Mouse (Mus musculus) limb, embryonic 14.5 days (tissue): Measurements from ENCODE around the gene Slc11a2. TPM values are rescaled to one million over a fixed set of nuclear protein-coding genes. Genes with fewer than 3 reads are reported as not detected.

Source experiments
- ATAC-seq: fragments of 200-750 bp; cut with Nextera tagmentation; 2 replicates; pipeline ENCODE4 v1.8.0; 2017; ENCODE audit warnings: low read depth, moderate number of reproducible peaks, moderate TSS enrichment; ENCODE audit not compliant: low FRiP score
- DNase-seq: peaks from one replicate; pipeline ENCODE4 v3.0.0-alpha.2; 2015; ENCODE audit warnings: low spot score
- H3K27ac ChIP-seq: fragments of 300-500 bp; sonication (generic); replicated peaks from 2 replicates; pipeline ENCODE4 v1.5.1; 2014; ENCODE audit warnings: low read depth, mild to moderate bottlenecking, low read length, moderate library complexity, mixed read lengths
- H3K27me3 ChIP-seq: fragments of 300-500 bp; sonication (generic); 2 replicates; pipeline ENCODE4 v1.6.1; 2014; ENCODE audit warnings: low read length, mixed read lengths; ENCODE audit not compliant: control insufficient read depth, insufficient read depth
- H3K36me3 ChIP-seq: fragments of 300-500 bp; sonication (generic); 2 replicates; pipeline ENCODE4 v1.6.1; 2014; ENCODE audit warnings: mild to moderate bottlenecking, low read length, moderate library complexity, mixed read lengths; ENCODE audit not compliant: control insufficient read depth, insufficient read depth
- H3K4me1 ChIP-seq: fragments of 300-500 bp; sonication (generic); 2 replicates; pipeline ENCODE4 v1.6.1; 2014; ENCODE audit warnings: antibody characterized with exemption, low read length, mixed read lengths; ENCODE audit not compliant: control insufficient read depth, insufficient read depth
- H3K4me2 ChIP-seq: fragments of 300-500 bp; sonication (generic); replicated peaks from 2 replicates; pipeline ENCODE4 v1.6.1; 2014; ENCODE audit warnings: low read depth, mild to moderate bottlenecking, low read length, moderate library complexity; ENCODE audit not compliant: severe bottlenecking
- H3K4me3 ChIP-seq: fragments of 300-500 bp; sonication (generic); replicated peaks from 2 replicates; pipeline ENCODE4 v1.5.1; 2014; ENCODE audit warnings: low read length
- H3K9ac ChIP-seq: fragments of 300-500 bp; sonication (generic); 2 replicates; pipeline ENCODE4 v1.6.1; 2014; ENCODE audit warnings: mild to moderate bottlenecking, low read depth, low read length, moderate library complexity; ENCODE audit not compliant: severe bottlenecking
- H3K9me3 ChIP-seq: fragments of 300-500 bp; sonication (generic); 2 replicates; pipeline ENCODE4 v1.6.1; 2016; ENCODE audit warnings: low read length; ENCODE audit not compliant: control insufficient read depth
- POLR2A ChIP-seq: fragments of 200-500 bp; IDR thresholded peaks from 2 replicates; pipeline ENCODE4 v1.8.0; 2012; ENCODE audit warnings: inconsistent platforms, mild to moderate bottlenecking, moderate library complexity, borderline replicate concordance; ENCODE audit not compliant: insufficient read depth, insufficient read length; ENCODE audit errors: extremely low read depth
- WGBS: fragments of 180-500 bp; shearing (Covaris S2); extraction: QIAGEN DNeasy Blood & Tissue Kit; methylation state at CpG from one replicate; pipeline ENCODE4 v1.1.7; 2014; 5-methylcytosine and 5-hydroxymethylcytosine counted together
- polyA plus RNA-seq, 2 experiments: library from polyadenylated mRNA; depleted of rRNA in 1 of 2; stranded (reverse) in 1 of 2; unstranded in 1 of 2; fragments of >200 nt; fragmentation: Nextera tagmentation in 1 of 2; extraction: Ambion mirVana in 1 of 2; gene quantifications; 2 replicates each; pipeline versions ENCODE4 v1.2.1 to v1.2.3; 2012 to 2014

The Slc11a2 gene
- polyA plus RNA-seq, 2 experiments: 20.4 to 30.3 TPM

GRCm38 (mm10) chr15:100403318-100404000 lies 21.4 kb downstream of the Slc11a2 start:
- ATAC-seq (no peak), DNase-seq (no peak)
- WGBS: 96% methylated on average over 16 of the region's 16 CpGs
- Histone ChIP-seq H3K27ac (no peak overlapping the region), H3K9ac (no peak overlapping the region), H3K27me3 (no peaks in the 10 kb centered on the region), H3K36me3 (peaks cover 86% of the 10 kb centered on the region), H3K4me1 (no peaks in the 10 kb centered on the region), H3K4me3 (no peak overlapping the region), H3K4me2 (no peak overlapping the region), H3K9me3 (no peaks in the 10 kb centered on the region)
- no peak for TF ChIP-seq POLR2A

- Histone ChIP-seq H3K27me3 (no peaks in the 10 kb centered on the region), H3K9me3 (no peaks in the 10 kb centered on the region), H3K27ac (no peak overlapping the region), H3K36me3 (peaks cover 87% of the 10 kb centered on the region), H3K9ac (no peak overlapping the region), H3K4me2 (no peak overlapping the region), H3K4me3 (no peak overlapping the region), H3K4me1 (no peaks in the 10 kb centered on the region)
- DNase-seq (no peak), ATAC-seq (no peak)
- TF ChIP-seq POLR2A: no peak
- WGBS: 76% methylated on average over 4 of the region's 4 CpGs
Observed at GRCm38 (mm10) chr15:100402798-100403197, 22.1 kb downstream of the Slc11a2 start.

GRCm38 (mm10) chr15:100402347-100402746 lies 22.5 kb downstream of the Slc11a2 start:
- DNase-seq (no peak), ATAC-seq (no peak)
- Histone ChIP-seq H3K4me2 (no peak overlapping the region), H3K4me1 (no peaks in the 10 kb centered on the region), H3K9ac (no peak overlapping the region), H3K9me3 (no peaks in the 10 kb centered on the region), H3K27me3 (no peaks in the 10 kb centered on the region), H3K27ac (no peak overlapping the region), H3K36me3 (peaks cover 87% of the 10 kb centered on the region), H3K4me3 (no peak overlapping the region)
- no peak for TF ChIP-seq POLR2A
- 92% methylated on average over 14 of the region's 14 CpGs for WGBS

- TF ChIP-seq POLR2A: no peak
- no peak for ATAC-seq
- no peak overlapping the region for H3K4me2 ChIP-seq
- no peak overlapping the region for H3K9ac ChIP-seq
- no peaks in the 10 kb centered on the region for H3K9me3 ChIP-seq
- no peaks in the 10 kb centered on the region for H3K27me3 ChIP-seq
- H3K4me1 ChIP-seq: no peaks in the 10 kb centered on the region
- no peak for DNase-seq
- H3K27ac ChIP-seq: no peak overlapping the region
- WGBS: 87% methylated on average over 4 of the region's 4 CpGs
- peaks cover 89% of the 10 kb centered on the region for H3K36me3 ChIP-seq
- H3K4me3 ChIP-seq: no peak overlapping the region
Observed at GRCm38 (mm10) chr15:100401811-100402210, 23.1 kb downstream of the Slc11a2 start.

- no peak overlapping the region for H3K27ac ChIP-seq
- no peaks in the 10 kb centered on the region for H3K4me1 ChIP-seq
- H3K4me3 ChIP-seq: no peak overlapping the region
- H3K36me3 ChIP-seq: peaks cover 92% of the 10 kb centered on the region
- no peak overlapping the region for H3K9ac ChIP-seq
- no peak for ATAC-seq
- no peak for DNase-seq
- H3K27me3 ChIP-seq: no peaks in the 10 kb centered on the region
- no peak for TF ChIP-seq POLR2A
- no peak overlapping the region for H3K4me2 ChIP-seq
- WGBS: 89% methylated on average over 16 of the region's 16 CpGs
- H3K9me3 ChIP-seq: no peaks in the 10 kb centered on the region
Observed at GRCm38 (mm10) chr15:100400592-100401250, 24.2 kb downstream of the Slc11a2 start.

GRCm38 (mm10) chr15:100395561-100395960 lies 29.3 kb downstream of the Slc11a2 start:
- no peaks in the 10 kb centered on the region for H3K27me3 ChIP-seq
- no peaks in the 10 kb centered on the region for H3K4me1 ChIP-seq
- peaks cover 73% of the 10 kb centered on the region for H3K36me3 ChIP-seq
- H3K9ac ChIP-seq: no peak overlapping the region
- no peak for DNase-seq
- no peak for ATAC-seq
- no peak overlapping the region for H3K4me3 ChIP-seq
- TF ChIP-seq POLR2A: no peak
- 95% methylated on average over 3 of the region's 3 CpGs for WGBS
- H3K9me3 ChIP-seq: no peaks in the 10 kb centered on the region
- H3K27ac ChIP-seq: no peak overlapping the region
- H3K4me2 ChIP-seq: no peak overlapping the region
